Mouse (Mus musculus) layer of hippocampus, postnatal 36 days (tissue): ENCODE measurements at regions not wholly inside any gene's neighbourhood (a gene's known extent, or its start where the extent isn't known, plus 50 kb on each side); places are given as distances from the start of the nearest gene placed in this dataset.
"Not testable (repeated sequence)": the region's sequence is repeated elsewhere in the genome, so short reads cannot be mapped to it uniquely, and the experiment has no call there.

Experiments
- DNase-seq, 2 experiments: peaks; one replicate each; pipeline ENCODE4 v3.0.0; 2022

GRCm38 (mm10) chr17:79501031-79501474 is 110.6 kb upstream of the Rmdn2 start:
- DNase-seq: no peak

DNA sequence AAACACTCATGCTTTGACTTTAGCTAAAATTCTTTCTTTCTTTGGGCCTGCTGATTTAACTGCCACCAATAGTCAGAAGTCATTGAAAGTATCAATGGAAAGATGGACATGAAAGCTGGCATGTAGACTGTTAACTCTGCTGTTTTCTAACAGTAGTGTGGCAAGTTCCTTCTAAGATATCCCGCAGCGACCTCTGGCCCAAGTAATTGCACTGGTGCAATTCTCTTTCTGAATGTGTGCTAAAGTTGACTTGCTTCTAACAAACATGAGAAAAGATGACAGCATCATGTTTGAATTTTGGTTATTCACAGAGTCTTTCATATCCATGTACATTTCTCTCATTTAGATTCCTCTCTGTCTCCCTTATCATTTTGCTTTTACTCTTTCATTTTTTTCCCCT is 109.7 kb upstream of the Rmdn2 start:
- DNase-seq: no peak

DNA sequence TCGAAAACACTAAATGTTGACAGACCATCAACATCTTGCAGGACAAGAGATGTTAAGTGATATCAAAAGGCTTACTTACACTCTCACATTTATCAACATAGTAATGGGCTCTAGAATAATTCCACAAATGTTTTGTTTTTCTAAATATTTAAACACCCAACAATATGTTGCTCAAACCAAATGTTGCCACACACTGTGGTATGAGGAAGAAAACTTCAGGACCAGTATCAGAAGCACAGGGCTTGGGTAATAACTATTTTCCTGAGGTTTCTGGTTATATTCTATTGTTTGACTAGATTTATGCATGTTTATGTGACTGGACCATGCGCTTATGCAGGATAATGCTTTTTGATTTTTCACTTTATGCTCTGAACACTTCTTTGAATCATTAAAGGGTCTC is 108.6 kb upstream of the Rmdn2 start:
- no peak for DNase-seq

DNA sequence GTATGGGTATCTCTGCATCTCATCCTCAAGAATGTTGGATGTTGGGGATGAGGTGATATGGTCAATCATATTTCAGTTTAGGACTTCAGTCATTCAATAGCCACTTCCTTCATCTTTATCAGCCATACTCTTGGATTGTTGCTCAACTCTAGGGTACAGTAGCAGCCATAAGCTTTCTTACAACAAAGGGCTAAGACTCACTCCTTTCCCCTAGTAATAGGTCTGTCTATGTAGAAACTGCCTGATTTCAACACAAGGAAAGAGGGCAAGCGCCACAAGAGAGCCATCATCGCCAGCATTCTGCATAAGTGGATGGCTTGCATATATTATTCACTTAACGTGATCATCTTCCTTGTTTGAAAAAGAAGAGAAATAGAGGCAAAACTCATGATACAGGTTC is 107.5 kb upstream of the Rmdn2 start:
- no peak for DNase-seq

GRCm38 (mm10) chr17:79505565-79505964 is 106.1 kb upstream of the Rmdn2 start:
- no peak for DNase-seq

DNA sequence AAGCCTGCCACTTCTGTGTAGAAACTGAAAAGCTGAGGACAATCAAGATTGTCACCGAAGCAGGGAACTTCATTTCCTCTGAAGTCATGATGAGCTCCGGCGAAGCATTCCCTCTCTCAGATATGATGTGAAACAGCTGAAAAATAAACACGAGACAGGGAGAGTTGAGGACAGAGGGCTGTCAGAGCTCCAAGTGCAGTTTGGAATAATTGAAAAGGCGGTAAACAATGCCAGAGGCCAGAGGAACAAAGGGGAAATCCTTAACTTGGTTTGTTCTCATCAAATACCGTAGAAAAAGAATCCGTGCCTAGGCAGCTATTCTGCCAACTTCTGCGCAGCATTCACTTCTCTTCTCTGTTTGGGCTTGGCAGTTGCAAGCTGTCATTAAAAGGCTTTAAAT is 102.4 kb upstream of the Rmdn2 start:
- peak in 1 of 2 experiments; percentile 3 for DNase-seq

DNA sequence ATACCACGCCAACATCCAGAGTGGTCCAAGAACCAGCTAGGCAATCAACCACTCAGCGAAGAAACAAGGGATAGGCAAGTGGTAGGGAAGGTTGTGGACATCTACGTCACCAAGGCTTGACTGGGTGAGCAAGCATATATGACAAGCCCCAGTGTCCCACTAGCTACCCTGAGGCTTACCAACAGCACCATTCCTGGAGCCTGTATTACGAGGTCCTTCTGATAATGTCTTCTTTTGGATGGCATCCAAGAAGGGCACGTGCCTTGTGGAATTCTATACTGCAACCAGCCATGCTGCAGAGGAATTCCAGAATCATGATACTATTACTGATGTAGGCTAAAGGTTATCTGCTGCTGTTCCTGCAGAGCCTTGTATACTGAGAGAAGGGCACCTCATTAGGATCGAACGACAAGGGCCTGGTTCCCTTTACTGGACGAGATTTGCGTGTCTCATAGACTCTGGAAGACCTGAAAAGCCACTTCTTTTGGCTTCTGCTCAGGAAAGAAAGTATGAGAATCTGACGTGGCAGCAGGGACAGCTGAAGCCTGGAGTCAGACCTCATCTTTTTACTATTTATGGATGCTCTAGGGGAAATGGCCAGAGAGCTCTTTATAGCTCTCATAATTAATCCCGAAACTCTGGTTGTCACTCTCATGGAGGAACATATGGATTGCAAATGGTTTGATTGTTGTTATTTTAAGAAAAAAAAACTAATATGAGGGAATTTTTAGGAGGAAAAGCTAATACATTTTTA is 101.5 kb upstream of the Rmdn2 start:
- DNase-seq: peak in 1 of 2 experiments; percentile 16

DNA sequence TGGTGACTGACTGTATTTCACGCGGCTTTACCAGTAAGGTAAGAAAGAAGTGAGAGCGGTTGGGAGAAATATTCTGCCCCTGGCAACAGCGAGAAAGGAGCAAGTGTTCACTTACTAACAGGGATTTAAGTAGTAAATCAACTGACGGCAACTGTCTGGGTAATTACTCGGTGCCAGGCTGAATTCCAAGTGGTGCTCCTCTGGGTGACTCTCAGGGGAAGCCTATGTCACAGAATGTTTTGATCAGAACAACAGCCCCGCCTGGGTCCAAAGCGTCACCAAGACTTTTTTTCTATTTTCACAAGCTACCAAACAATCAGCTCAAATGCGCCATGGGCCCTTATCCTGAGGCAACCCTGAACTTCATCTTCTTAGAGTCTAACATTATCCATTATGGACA is 100.4 kb upstream of the Rmdn2 start:
- no peak for DNase-seq

DNA sequence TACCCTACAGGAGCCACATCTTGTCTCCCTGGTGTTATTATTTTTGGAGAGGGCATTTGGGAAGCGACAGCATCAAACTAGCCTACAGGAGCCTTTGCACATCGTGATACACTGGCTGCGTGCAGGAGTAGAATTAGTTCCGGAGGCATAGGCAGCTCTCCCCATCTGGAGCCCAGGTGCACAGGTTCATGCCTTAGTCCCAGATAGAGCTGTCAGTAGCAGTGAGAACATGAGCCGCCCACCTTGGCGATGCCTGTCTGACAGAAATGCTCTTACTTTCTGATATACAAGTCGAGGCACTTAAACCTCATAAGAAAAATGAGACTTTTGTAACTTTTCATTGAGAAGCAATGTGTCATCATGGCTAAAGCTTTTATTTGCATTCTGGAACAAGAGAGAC is 97.6 kb upstream of the Rmdn2 start:
- DNase-seq: no peak

- no peak for DNase-seq
Measured at GRCm38 (mm10) chr17:79518185-79518584, 93.5 kb upstream of the Rmdn2 start.

GRCm38 (mm10) chr17:79518696-79519095 is 93.0 kb upstream of the Rmdn2 start:
- DNase-seq: no peak

DNA sequence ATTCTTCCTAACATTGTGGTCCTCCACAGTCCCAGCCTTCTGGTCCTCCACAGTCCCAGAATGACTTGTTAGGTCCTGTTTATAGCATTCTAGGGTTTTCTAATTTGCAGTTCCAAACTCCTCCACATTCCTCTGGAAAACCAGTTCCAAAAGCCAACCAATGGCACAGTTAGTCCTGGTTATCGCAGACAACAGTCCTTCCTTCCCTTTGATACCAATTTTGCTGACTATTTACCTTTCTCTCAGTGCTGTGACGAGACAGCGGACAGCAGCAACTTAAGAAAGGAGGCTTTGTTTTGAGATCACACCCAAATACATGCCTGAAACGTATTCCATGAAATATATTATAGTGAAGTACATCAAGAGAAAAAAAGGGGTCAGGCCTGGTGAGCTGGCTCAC is 92.3 kb upstream of the Rmdn2 start:
- no peak for DNase-seq

- no peak for DNase-seq
Measured at GRCm38 (mm10) chr17:79520283-79520682, 91.4 kb upstream of the Rmdn2 start.

DNA sequence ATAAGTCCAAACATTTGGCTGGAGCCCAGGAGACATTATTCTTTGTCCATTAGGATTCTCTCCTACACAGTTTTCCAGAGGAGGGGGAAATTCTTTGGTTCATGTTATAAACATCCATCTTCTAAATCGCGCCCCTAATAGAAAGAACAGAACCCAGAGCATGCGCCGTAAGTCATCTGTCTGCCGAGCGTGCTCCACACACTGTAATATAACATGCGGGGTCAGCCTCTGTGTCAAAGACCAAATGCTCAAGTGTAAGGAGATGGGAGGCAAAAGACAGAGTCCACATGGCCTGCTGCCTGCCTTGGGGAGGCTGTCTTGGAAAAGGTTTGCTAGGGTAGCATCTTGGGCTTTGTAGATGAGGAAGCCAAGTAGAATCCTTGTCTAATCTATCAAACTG is 90.0 kb upstream of the Rmdn2 start:
- DNase-seq: no peak

DNA sequence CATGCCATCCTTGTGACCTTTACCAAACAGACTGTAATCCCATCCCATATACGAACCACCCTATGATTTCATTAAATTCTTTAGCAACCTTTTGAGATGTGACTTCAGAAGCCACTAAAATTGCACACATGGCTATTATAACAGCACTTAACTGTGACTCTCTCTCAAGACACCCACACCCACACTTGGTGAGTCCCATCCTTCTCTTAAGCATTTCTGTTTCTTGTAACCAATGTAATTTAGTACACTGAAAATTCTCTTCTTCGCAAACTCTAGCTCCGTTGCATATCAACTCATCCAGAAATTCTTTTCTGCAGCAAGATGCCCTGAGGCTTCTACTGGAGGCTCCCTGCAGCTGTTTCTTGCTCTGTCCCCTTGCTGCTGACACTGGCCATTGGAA is 88.4 kb upstream of the Rmdn2 start:
- no peak for DNase-seq

- no peak for DNase-seq
Measured at GRCm38 (mm10) chr17:79527391-79527790, 84.3 kb upstream of the Rmdn2 start.

DNA sequence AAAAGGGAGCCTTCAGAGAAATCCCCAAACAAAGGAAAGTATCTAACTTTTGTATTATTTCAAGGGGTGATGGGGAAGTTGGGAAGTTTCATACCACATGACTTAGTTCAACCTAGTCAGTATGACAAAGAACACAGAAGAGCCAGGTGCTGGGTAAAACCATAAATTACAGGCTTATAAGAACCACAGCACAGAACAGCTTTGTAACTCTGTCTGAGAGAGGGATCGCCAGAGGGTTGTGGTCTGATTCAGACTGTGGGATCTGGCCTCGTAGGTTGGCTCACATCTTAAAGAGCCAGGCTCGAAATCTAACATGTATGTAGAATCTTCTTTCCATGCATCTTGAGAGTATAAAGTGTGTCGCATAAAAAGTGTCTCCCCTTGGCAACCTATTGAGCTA is 75.1 kb upstream of the Rmdn2 start:
- DNase-seq: no peak

- no peak for DNase-seq
Measured at GRCm38 (mm10) chr17:79538789-79539188, 72.9 kb upstream of the Rmdn2 start.

- no peak for DNase-seq
Measured at GRCm38 (mm10) chr17:79540038-79540437, 71.6 kb upstream of the Rmdn2 start.

DNA sequence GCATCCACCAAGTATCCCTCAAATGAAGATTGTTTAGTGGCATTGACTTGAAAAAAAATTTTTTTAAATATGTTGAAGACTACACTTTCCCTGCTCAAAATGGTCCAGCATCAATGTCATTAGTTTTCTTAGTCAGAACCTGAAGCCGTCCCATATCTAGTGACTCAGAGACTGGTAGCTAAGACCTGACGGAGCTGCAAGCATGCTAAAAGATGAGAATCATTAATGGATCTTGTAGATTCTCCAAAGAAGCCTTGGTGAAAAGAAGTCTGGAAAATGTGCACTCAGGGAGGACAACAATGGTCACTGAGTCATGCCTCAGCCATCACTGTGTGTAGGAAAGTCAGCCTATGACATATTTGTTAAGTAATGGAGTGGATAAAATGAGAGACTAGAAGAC is 71.2 kb upstream of the Rmdn2 start:
- no peak for DNase-seq

- peak; percentile 4 for DNase-seq
Measured at GRCm38 (mm10) chr17:79543907-79544522, 67.6 kb upstream of the Rmdn2 start.

DNA sequence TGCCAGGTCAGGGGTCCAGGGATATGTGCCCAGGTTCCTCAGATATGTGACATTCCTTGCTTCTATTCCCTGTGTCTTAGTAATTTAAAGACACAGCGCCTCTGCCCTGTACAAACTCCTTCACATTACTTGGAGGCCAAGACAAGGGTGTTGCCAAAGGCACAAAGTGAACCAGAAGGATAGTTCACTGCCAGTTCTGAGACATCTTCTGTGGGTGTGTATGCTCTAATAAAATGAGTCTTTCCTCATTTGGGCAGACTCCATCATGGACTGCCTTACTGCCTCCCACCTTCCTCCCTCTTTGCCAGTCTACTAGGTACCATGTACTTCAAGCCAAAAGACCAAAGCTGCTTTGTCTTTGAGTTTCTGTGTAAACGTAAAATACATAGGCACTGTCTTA is 65.8 kb upstream of the Rmdn2 start:
- DNase-seq: no peak

DNA sequence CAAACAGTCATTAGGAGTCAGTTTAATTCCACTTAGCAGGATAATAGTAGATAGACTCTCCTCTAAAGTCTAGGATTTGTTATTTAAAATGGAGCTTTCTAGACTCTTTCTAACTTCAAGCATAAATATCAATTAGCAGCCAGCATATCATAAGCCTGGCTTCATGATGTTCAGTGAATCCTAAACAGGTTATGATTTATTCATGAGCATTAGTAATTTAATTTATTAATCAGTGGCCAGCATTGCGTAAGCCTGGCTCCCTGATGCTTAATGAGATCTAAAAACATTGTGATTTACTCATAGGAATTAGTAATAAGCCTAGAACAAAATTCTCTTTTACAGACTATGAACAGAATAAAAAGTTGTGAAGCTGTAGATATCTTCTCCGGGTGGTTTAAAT is 64.6 kb upstream of the Rmdn2 start:
- DNase-seq: no peak

- no peak for DNase-seq
Measured at GRCm38 (mm10) chr17:79547524-79547923, 64.1 kb upstream of the Rmdn2 start.

DNA sequence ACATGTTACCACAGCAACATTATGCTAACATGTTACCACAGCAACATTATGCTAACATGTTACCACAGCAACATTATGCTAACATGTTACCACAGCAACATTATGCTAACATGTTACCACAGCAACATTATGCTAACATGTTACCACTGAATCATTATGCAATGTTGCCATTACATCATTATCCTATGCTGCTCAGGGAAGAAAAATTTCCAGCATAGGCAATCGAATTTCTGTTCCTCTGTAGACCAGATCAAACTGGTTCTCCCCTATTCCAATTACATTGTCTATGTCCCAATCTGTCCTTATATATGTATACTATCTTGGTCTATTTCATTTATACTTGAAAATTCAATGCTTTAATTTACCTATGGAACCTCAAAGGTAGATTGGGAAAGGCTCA is 61.3 kb upstream of the Rmdn2 start:
- DNase-seq: not testable (repeated sequence)
